Mouse (Mus musculus): ENCODE results near the gene Twf2. TPM values are rescaled to one million over a fixed set of nuclear protein-coding genes. Genes with fewer than 3 reads are reported as not detected.
A peak's percentile ranks its signal among the peaks of the same experiment; 100 is the strongest.

The Twf2 gene
- polyA plus RNA-seq, 1 experiment from 2014 or later = 60.0 TPM

- H3K4me1 ChIP-seq = peaks cover 19% of the 10 kb centered on the region
- H3K27ac ChIP-seq = no peak overlapping the region
- ATAC-seq (ENCODE audit: insufficient number of reproducible peaks, low FRiP score, low TSS enrichment, low read depth) = no peak
- no peak overlapping the region for H3K4me2 ChIP-seq
- no peak overlapping the region for H3K4me3 ChIP-seq
- H3K9me3 ChIP-seq = no peaks in the 10 kb centered on the region
- no peaks in the 10 kb centered on the region for H3K36me3 ChIP-seq
- H3K27me3 ChIP-seq = no peaks in the 10 kb centered on the region
- H3K9ac ChIP-seq = no peak overlapping the region
- WGBS = 75% methylated on average over 8 of the region's 8 CpGs
These were observed 48.2 kb downstream of the Twf2 start for GRCm38 (mm10) chr9:106251066-106251465.

- Histone ChIP-seq H3K27ac (no peak overlapping the region), H3K9ac (no peak overlapping the region), H3K36me3 (no peaks in the 10 kb centered on the region), H3K4me1 (no peaks in the 10 kb centered on the region), H3K4me3 (no peak overlapping the region), H3K27me3 (no peaks in the 10 kb centered on the region), H3K9me3 (no peaks in the 10 kb centered on the region), H3K4me2 (no peak overlapping the region)
- ATAC-seq (ENCODE audit: insufficient number of reproducible peaks, low FRiP score, low TSS enrichment, low read depth) = no peak
- WGBS = 72% methylated on average over 2 of the region's 2 CpGs
These were observed 51.1 kb downstream of the Twf2 start for GRCm38 (mm10) chr9:106254001-106254400.

- Histone ChIP-seq H3K4me1 (no peaks in the 10 kb centered on the region), H3K27ac (no peak overlapping the region), H3K4me3 (no peak overlapping the region), H3K9ac (no peak overlapping the region), H3K36me3 (no peaks in the 10 kb centered on the region), H3K27me3 (no peaks in the 10 kb centered on the region), H3K4me2 (no peak overlapping the region), H3K9me3 (no peaks in the 10 kb centered on the region)
- 84% methylated on average over 4 of the region's 4 CpGs for WGBS
- no peak for ATAC-seq (ENCODE audit: insufficient number of reproducible peaks, low FRiP score, low TSS enrichment, low read depth)
These were observed 55.5 kb downstream of the Twf2 start for GRCm38 (mm10) chr9:106258412-106258811.

GRCm38 (mm10) chr9:106258990-106259389 lies 56.1 kb downstream of the Twf2 start:
- Histone ChIP-seq H3K9me3 (no peaks in the 10 kb centered on the region), H3K9ac (no peak overlapping the region), H3K4me3 (no peak overlapping the region), H3K36me3 (no peaks in the 10 kb centered on the region), H3K27me3 (no peaks in the 10 kb centered on the region), H3K27ac (no peak overlapping the region), H3K4me2 (no peak overlapping the region), H3K4me1 (no peaks in the 10 kb centered on the region)
- 66% methylated on average over 5 of the region's 5 CpGs for WGBS
- ATAC-seq (ENCODE audit: insufficient number of reproducible peaks, low FRiP score, low TSS enrichment, low read depth) = no peak

- no peak overlapping the region for H3K27ac ChIP-seq
- WGBS = 82% methylated on average over 6 of the region's 6 CpGs
- no peaks in the 10 kb centered on the region for H3K27me3 ChIP-seq
- H3K36me3 ChIP-seq = no peaks in the 10 kb centered on the region
- ATAC-seq (ENCODE audit: insufficient number of reproducible peaks, low FRiP score, low TSS enrichment, low read depth) = no peak
- no peak overlapping the region for H3K4me2 ChIP-seq
- no peaks in the 10 kb centered on the region for H3K9me3 ChIP-seq
- H3K4me3 ChIP-seq = no peak overlapping the region
- H3K9ac ChIP-seq = no peak overlapping the region
- 0 out of 2 replicates have a peak, but pooled peaks cover 2% of the 10 kb centered on the region for H3K4me1 ChIP-seq
These were observed 58.1 kb downstream of the Twf2 start for GRCm38 (mm10) chr9:106261058-106261457.

- no peaks in the 10 kb centered on the region for H3K36me3 ChIP-seq
- H3K4me1 ChIP-seq = 0 out of 2 replicates have a peak, but pooled peaks cover 2% of the 10 kb centered on the region
- 89% methylated on average over 3 of the region's 3 CpGs for WGBS
- H3K27ac ChIP-seq = no peak overlapping the region
- ATAC-seq (ENCODE audit: insufficient number of reproducible peaks, low FRiP score, low TSS enrichment, low read depth) = no peak
- H3K4me2 ChIP-seq = no peak overlapping the region
- no peaks in the 10 kb centered on the region for H3K9me3 ChIP-seq
- H3K9ac ChIP-seq = no peak overlapping the region
- H3K27me3 ChIP-seq = no peaks in the 10 kb centered on the region
- H3K4me3 ChIP-seq = no peak overlapping the region
These were observed 58.6 kb downstream of the Twf2 start for GRCm38 (mm10) chr9:106261491-106261890.

GRCm38 (mm10) chr9:106262075-106262474 lies 59.2 kb downstream of the Twf2 start:
- H3K4me1 ChIP-seq = 0 out of 2 replicates have a peak, but pooled peaks cover 2% of the 10 kb centered on the region
- no peak overlapping the region for H3K4me2 ChIP-seq
- no peak for ATAC-seq (ENCODE audit: insufficient number of reproducible peaks, low FRiP score, low TSS enrichment, low read depth)
- H3K9me3 ChIP-seq = no peaks in the 10 kb centered on the region
- no peaks in the 10 kb centered on the region for H3K27me3 ChIP-seq
- no peaks in the 10 kb centered on the region for H3K36me3 ChIP-seq
- H3K4me3 ChIP-seq = no peak overlapping the region
- no peak overlapping the region for H3K9ac ChIP-seq
- H3K27ac ChIP-seq = no peak overlapping the region
- WGBS = 81% methylated on average over 3 of the region's 3 CpGs

GRCm38 (mm10) chr9:106263381-106263924 lies 60.5 kb downstream of the Twf2 start:
- no peaks in the 10 kb centered on the region for H3K36me3 ChIP-seq

More at GRCm38 (mm10) chr9:106263381-106263924, 60.5 kb downstream of the Twf2 start:
- no peak overlapping the region for H3K4me2 ChIP-seq
- no peak overlapping the region for H3K9ac ChIP-seq
- 0 out of 2 replicates have a peak, but pooled peaks cover 2% of the 10 kb centered on the region for H3K4me1 ChIP-seq
- no peak overlapping the region for H3K4me3 ChIP-seq
- 78% methylated on average over 9 of the region's 9 CpGs for WGBS
- no peak for ATAC-seq (ENCODE audit: insufficient number of reproducible peaks, low FRiP score, low TSS enrichment, low read depth)
- H3K9me3 ChIP-seq = no peaks in the 10 kb centered on the region
- no peaks in the 10 kb centered on the region for H3K27me3 ChIP-seq
- H3K27ac ChIP-seq = no peak overlapping the region

MicroRNAs encoded within 50 kb of the gene (microRNA counts, 519-probe panel; counts per million panel counts)
- 4,547 counts per million, percentile 97 among the panel's probes with 10 or more counts for microRNA mmu-let-7g

Small RNAs within 50 kb of the gene (microRNA-seq; reads per million reads assigned to microRNA genes)
- gene Mir135a-1 (1.8 reads per million), gene Mirlet7g (50,933 reads per million, percentile 99 among the genes with 10 or more reads in this experiment)

Other genes starting within 250 kb of the Twf2 start
- 0.56 and 0.60 TPM in 2 replicates for gene Col6a5, start 242.5 kb upstream of the Twf2 start, polyA plus RNA-seq (2015; fragmentation: Nextera tagmentation; extraction: Ambion mirVana)
- 0.26 and 0.47 TPM in 2 replicates for gene Col6a4, start 106.3 kb upstream of the Twf2 start, polyA plus RNA-seq (2015; fragmentation: Nextera tagmentation; extraction: Ambion mirVana)
- gene Glyctk, start 45.0 kb upstream of the Twf2 start, polyA plus RNA-seq (2015; fragmentation: Nextera tagmentation; extraction: Ambion mirVana) = 2.5 TPM in 2 replicates
- gene Wdr82, start 32.2 kb upstream of the Twf2 start, polyA plus RNA-seq (2015; fragmentation: Nextera tagmentation; extraction: Ambion mirVana) = 23.5 and 29.2 TPM in 2 replicates
- 48.6 and 52.2 TPM in 2 replicates for gene Ppm1m, start 3.4 kb upstream of the Twf2 start, polyA plus RNA-seq (2015; fragmentation: Nextera tagmentation; extraction: Ambion mirVana)
- gene Tlr9, start 19.5 kb downstream of the Twf2 start, polyA plus RNA-seq (2015; fragmentation: Nextera tagmentation; extraction: Ambion mirVana) = 0.07 and 0.12 TPM in 2 replicates
- 100 and 110 TPM in 2 replicates for gene Alas1, start 45.5 kb downstream of the Twf2 start, polyA plus RNA-seq (2015; fragmentation: Nextera tagmentation; extraction: Ambion mirVana)
- 19.1 and 21.3 TPM in 2 replicates for gene Poc1a, start 78.0 kb downstream of the Twf2 start, polyA plus RNA-seq (2015; fragmentation: Nextera tagmentation; extraction: Ambion mirVana)
- 39.0 and 47.0 TPM in 2 replicates for gene Dusp7, start 165.5 kb downstream of the Twf2 start, polyA plus RNA-seq (2015; fragmentation: Nextera tagmentation; extraction: Ambion mirVana)
- 786 and 956 TPM in 2 replicates for gene Rpl29, start 226.3 kb downstream of the Twf2 start, polyA plus RNA-seq (2015; fragmentation: Nextera tagmentation; extraction: Ambion mirVana)
- 42.2 and 48.6 TPM in 2 replicates for gene Acy1, start 235.2 kb downstream of the Twf2 start, polyA plus RNA-seq (2015; fragmentation: Nextera tagmentation; extraction: Ambion mirVana)
- 38.9 and 40.8 TPM in 2 replicates for gene Abhd14b, start 244.4 kb downstream of the Twf2 start, polyA plus RNA-seq (2015; fragmentation: Nextera tagmentation; extraction: Ambion mirVana)
- gene Abhd14a, start 244.6 kb downstream of the Twf2 start, polyA plus RNA-seq (2015; fragmentation: Nextera tagmentation; extraction: Ambion mirVana) = 75.0 TPM in 2 replicates